Mouse (Mus musculus) limb, embryonic 15.5 days (tissue): Measurements from ENCODE around the gene Ldb3. TPM values are rescaled to one million over a fixed set of nuclear protein-coding genes. Genes with fewer than 3 reads are reported as not detected.

Experiments used
- ATAC-seq: fragments of 200-750 bp; cut with Nextera tagmentation; 2 replicates; pipeline ENCODE4 v1.8.0; 2017; ENCODE audit warnings: low read depth, moderate TSS enrichment; ENCODE audit not compliant: insufficient number of reproducible peaks, low FRiP score, low TSS enrichment
- H3K27ac ChIP-seq: fragments of 300-500 bp; sonication (generic); 2 replicates; pipeline ENCODE4 v1.5.1; 2015; ENCODE audit warnings: moderate library complexity, mild to moderate bottlenecking, inconsistent platforms
- H3K27me3 ChIP-seq: fragments of 300-500 bp; sonication (generic); 2 replicates; pipeline ENCODE4 v1.6.1; 2015; ENCODE audit warnings: inconsistent platforms
- H3K36me3 ChIP-seq: fragments of 300-500 bp; sonication (generic); 2 replicates; pipeline ENCODE4 v1.6.1; 2015; ENCODE audit warnings: inconsistent platforms
- H3K4me1 ChIP-seq: fragments of 300-500 bp; sonication (generic); 2 replicates; pipeline ENCODE4 v1.6.1; 2015; ENCODE audit warnings: inconsistent platforms
- H3K4me2 ChIP-seq: fragments of 300-500 bp; sonication (generic); 2 replicates; pipeline ENCODE4 v1.6.1; 2015; ENCODE audit warnings: mild to moderate bottlenecking, inconsistent platforms
- H3K4me3 ChIP-seq: fragments of 300-500 bp; sonication (generic); 2 replicates; pipeline ENCODE4 v1.5.1; 2015; ENCODE audit warnings: mild to moderate bottlenecking, inconsistent platforms
- H3K9ac ChIP-seq: fragments of 300-500 bp; sonication (generic); 2 replicates; pipeline ENCODE4 v1.6.1; 2015; ENCODE audit warnings: inconsistent platforms
- H3K9me3 ChIP-seq: fragments of 300-500 bp; sonication (generic); 2 replicates; pipeline ENCODE4 v1.6.1; 2016; ENCODE audit warnings: inconsistent platforms
- WGBS: fragments of 180-500 bp; shearing (Covaris S2); methylation state at CpG from one replicate; pipeline ENCODE4 v1.1.7; 2015; 5-methylcytosine and 5-hydroxymethylcytosine counted together
- polyA plus RNA-seq: library from polyadenylated mRNA; unstranded; fragments of >200 nt; fragmentation: Nextera tagmentation; extraction: Ambion mirVana; gene quantifications from 2 replicates; pipeline ENCODE4 v1.2.1, GENCODE M21; 2015

Ldb3 gene
- polyA plus RNA-seq, 1 experiment from 2014 or later = 28.2 TPM

DNA sequence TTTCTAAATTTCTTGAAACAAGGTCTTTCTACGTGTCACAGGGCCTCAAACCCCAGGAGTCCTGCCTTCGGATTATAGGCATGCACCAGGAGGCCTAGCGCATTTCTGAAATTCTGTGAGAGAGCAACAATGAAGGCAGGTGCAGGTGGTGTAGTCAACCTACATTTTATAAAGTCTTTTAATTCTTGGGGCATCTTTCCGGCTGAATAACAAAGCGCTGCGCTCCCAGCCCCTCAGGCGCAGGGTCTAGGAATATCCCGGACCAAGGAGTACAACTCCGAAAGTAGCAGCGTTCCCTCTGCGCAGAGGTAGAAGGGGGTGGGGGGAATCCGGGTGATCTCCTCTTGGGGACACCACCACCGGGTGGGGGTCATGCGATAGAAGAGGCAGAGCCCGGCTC, 26.1 kb upstream of the Ldb3 start:
- peaks cover 30% of the 10 kb centered on the region for H3K27me3 ChIP-seq
- H3K4me3 ChIP-seq = peak overlapping the region; percentile 14; the same call in 1 of the 2 replicates
- H3K27ac ChIP-seq = no peak overlapping the region
- H3K9ac ChIP-seq = no peak overlapping the region
- H3K9me3 ChIP-seq = no peaks in the 10 kb centered on the region
- peak overlapping the region; percentile 39 for H3K4me2 ChIP-seq
- ATAC-seq = no peak
- H3K36me3 ChIP-seq = no peaks in the 10 kb centered on the region
- peaks cover 9% of the 10 kb centered on the region; the same call in 1 of the 2 replicates for H3K4me1 ChIP-seq
- 12% methylated on average over 15 of the region's 15 CpGs for WGBS

- Histone ChIP-seq H3K36me3 (no peaks in the 10 kb centered on the region), H3K4me2 (no peak overlapping the region), H3K27ac (no peak overlapping the region), H3K4me1 (peaks cover 9% of the 10 kb centered on the region; the same call in 1 of the 2 replicates), H3K9me3 (no peaks in the 10 kb centered on the region), H3K4me3 (no peak overlapping the region), H3K9ac (no peak overlapping the region), H3K27me3 (peaks cover 30% of the 10 kb centered on the region)
- WGBS = 52% methylated on average over 6 of the region's 6 CpGs
- ATAC-seq = no peak
Observed at GRCm38 (mm10) chr14:34613523-34613922, 25.0 kb upstream of the Ldb3 start.

GRCm38 (mm10) chr14:34612222-34612621, 23.7 kb upstream of the Ldb3 start:
- Histone ChIP-seq H3K9me3 (no peaks in the 10 kb centered on the region), H3K36me3 (no peaks in the 10 kb centered on the region), H3K4me3 (no peak overlapping the region), H3K27ac (no peak overlapping the region), H3K4me1 (peaks cover 14% of the 10 kb centered on the region), H3K27me3 (peaks cover 30% of the 10 kb centered on the region), H3K4me2 (no peak overlapping the region), H3K9ac (no peak overlapping the region)
- no peak for ATAC-seq
- WGBS = 42% methylated on average over 4 of the region's 4 CpGs

DNA sequence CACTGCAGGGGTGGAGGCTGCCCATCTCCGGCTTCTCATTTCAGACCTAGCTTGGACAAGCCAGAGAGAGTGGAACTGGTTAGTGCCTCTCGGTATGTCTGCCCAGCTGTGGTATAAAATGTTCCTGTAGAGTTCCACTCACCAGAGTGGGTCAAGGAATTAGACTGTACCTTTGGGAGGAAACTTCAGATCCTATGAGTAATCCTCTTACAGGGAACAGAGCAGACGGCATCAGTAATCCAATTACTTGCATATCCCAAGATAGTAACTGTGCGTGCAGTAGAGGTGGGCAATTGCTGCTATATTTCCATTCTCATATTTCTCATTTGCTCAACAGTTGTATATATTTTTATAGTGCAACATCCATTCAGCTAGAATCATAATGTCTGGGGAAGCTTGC, 23.1 kb upstream of the Ldb3 start:
- no peak for ATAC-seq
- WGBS = 82% methylated on average over 4 of the region's 4 CpGs
- Histone ChIP-seq H3K27ac (no peak overlapping the region), H3K9me3 (no peaks in the 10 kb centered on the region), H3K36me3 (no peaks in the 10 kb centered on the region), H3K4me3 (no peak overlapping the region), H3K27me3 (peaks cover 30% of the 10 kb centered on the region), H3K4me1 (peaks cover 15% of the 10 kb centered on the region), H3K9ac (no peak overlapping the region), H3K4me2 (no peak overlapping the region)

DNA sequence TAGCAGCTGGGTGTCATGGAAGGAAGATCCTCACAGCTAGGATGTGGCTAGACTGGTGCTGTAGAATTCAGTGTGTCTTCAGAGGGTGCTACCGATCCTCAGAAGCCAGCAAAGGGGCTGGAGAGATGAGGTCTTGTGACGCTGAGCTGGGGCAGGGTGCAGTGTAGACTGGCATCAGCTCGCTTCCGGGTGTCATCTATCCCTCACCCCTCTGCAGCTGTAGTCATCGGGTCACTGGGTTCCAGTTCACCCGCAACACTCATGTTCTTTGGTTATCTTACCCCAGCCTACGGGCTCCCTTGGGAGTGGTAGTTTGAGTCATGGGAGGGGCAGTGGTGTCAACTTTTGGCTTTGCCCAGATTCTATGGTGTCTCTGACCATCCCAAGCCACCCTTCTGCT, 13.4 kb upstream of the Ldb3 start:
- H3K27ac ChIP-seq = no peak overlapping the region
- no peak overlapping the region for H3K4me3 ChIP-seq
- ATAC-seq = no peak
- H3K4me2 ChIP-seq = no peak overlapping the region
- H3K9ac ChIP-seq = no peak overlapping the region
- no peaks in the 10 kb centered on the region for H3K27me3 ChIP-seq
- H3K4me1 ChIP-seq = no peaks in the 10 kb centered on the region
- H3K36me3 ChIP-seq = no peaks in the 10 kb centered on the region
- 88% methylated on average over 7 of the region's 7 CpGs for WGBS
- no peaks in the 10 kb centered on the region for H3K9me3 ChIP-seq

GRCm38 (mm10) chr14:34599941-34600340, 11.5 kb upstream of the Ldb3 start, which contains the start of gene Opn4:
TSS of gene Opn4 (minus strand) at chr14:34600142.
- WGBS = 91% methylated on average over 8 of the region's 8 CpGs
- H3K36me3 ChIP-seq = no peaks in the 10 kb centered on the region
- no peak within 1 kb of the TSS for H3K4me2 ChIP-seq
- no peaks in the 10 kb centered on the region for H3K9me3 ChIP-seq
- H3K27me3 ChIP-seq = no peaks in the 10 kb centered on the region
- H3K27ac ChIP-seq = no peak within 1 kb of the TSS
- ATAC-seq = no peak
- H3K9ac ChIP-seq = no peak within 1 kb of the TSS
- no peaks in the 10 kb centered on the region for H3K4me1 ChIP-seq
- H3K4me3 ChIP-seq = no peak within 1 kb of the TSS

- no peak overlapping the region for H3K27ac ChIP-seq
- H3K4me1 ChIP-seq = no peaks in the 10 kb centered on the region
- H3K4me2 ChIP-seq = no peak overlapping the region
- no peak overlapping the region for H3K4me3 ChIP-seq
- no peak overlapping the region for H3K9ac ChIP-seq
- no peaks in the 10 kb centered on the region for H3K9me3 ChIP-seq
- no peaks in the 10 kb centered on the region for H3K27me3 ChIP-seq
- no peak for ATAC-seq
- 84% methylated on average over 17 of the region's 17 CpGs for WGBS
- no peaks in the 10 kb centered on the region for H3K36me3 ChIP-seq
Observed at GRCm38 (mm10) chr14:34595596-34596255, 7.2 kb upstream of the Ldb3 start.

- H3K4me3 ChIP-seq = no peak overlapping the region
- no peaks in the 10 kb centered on the region for H3K9me3 ChIP-seq
- H3K27me3 ChIP-seq = no peaks in the 10 kb centered on the region
- ATAC-seq = no peak
- H3K4me1 ChIP-seq = peaks cover 5% of the 10 kb centered on the region
- 0 out of 2 replicates have a peak overlapping the region, but pooled peaks have one; percentile 34 for H3K27ac ChIP-seq
- no peak overlapping the region for H3K4me2 ChIP-seq
- no peak overlapping the region for H3K9ac ChIP-seq
- H3K36me3 ChIP-seq = no peaks in the 10 kb centered on the region
- 57% methylated on average over 15 of the region's 15 CpGs for WGBS
Observed at GRCm38 (mm10) chr14:34591741-34592535, 3.5 kb upstream of the Ldb3 start.

DNA sequence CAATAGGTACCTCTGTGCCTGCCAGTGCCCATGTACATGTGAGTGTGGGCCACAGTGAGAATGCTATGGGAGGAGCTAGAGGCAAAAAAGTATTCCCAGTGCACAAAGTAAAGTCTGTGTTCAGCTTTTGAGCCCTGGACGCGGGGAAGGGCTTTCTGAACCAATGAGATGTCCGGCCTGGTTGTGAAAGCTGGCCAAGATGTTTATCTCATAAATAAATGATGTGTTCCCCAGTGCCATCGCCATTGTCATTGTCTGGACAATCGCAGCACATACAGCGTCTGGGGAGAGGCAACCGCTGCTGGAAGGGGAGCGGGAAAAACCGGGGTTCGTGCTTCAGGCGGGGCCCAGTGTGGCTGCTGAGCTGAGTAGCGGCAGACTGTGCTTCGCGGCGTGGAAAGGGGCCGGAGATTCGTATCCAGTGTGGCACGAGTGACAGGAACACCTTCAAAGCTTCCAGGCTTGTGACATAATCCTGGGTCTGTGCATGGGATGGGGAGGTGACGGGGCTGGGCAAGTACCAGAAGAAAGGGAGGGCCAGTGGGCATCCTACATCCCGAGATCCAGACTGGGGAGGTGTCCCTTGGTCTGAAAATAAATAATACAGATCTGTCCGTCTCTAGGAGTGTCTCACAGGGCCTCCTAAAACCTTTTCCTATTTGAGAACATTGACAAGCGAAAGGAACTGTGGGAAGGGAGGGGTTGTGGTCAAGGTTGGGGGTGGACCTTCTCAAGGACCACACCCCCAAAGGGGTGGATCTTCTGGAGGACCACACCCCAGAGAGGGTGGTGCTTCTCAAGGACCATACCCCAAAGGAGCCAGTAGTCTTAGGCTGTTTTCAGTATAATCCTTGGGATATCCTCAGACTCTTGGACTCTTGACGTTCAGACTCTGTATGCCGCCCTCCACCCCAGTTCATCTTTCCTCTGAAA, 2.5 kb upstream of the Ldb3 start:
- H3K27me3 ChIP-seq = no peaks in the 10 kb centered on the region
- H3K9me3 ChIP-seq = no peaks in the 10 kb centered on the region
- no peak overlapping the region for H3K9ac ChIP-seq
- H3K36me3 ChIP-seq = no peaks in the 10 kb centered on the region
- WGBS = 65% methylated on average over 24 of the region's 24 CpGs
- peaks cover 5% of the 10 kb centered on the region for H3K4me1 ChIP-seq
- no peak overlapping the region for H3K4me2 ChIP-seq
- no peak overlapping the region for H3K4me3 ChIP-seq
- no peak overlapping the region for H3K27ac ChIP-seq
- no peak for ATAC-seq

DNA sequence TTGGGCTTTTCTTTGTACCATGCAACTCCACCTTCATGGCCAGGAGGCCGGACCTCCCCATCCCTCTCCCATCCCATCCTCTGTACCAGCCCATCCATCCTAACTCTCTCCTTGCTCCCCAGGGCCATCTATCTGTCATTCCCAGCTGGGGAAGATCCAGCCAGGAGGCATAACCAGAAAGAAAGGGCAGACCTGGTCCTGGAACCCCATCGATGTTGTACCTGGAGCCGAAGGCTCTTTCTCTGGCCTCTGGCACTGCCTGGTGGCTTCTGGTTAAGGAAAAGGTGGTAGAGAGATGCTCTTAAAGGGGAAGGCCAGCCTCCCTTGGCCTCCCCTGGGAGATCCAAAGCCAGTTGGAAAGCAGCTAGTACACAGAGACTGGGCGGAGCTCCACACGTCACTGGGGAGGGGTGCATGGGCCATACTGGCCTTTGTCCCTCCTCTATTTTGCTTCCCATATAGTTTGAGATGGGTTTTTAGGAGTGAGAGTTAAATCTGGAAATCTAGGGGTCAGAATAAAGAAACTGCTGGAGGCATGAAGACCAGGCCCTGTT, 1.6 kb upstream of the Ldb3 start:
- 89% methylated on average over 5 of the region's 5 CpGs for WGBS
- no peak overlapping the region for H3K4me2 ChIP-seq
- no peaks in the 10 kb centered on the region for H3K36me3 ChIP-seq
- H3K27ac ChIP-seq = no peak overlapping the region
- H3K9ac ChIP-seq = no peak overlapping the region
- peaks cover 5% of the 10 kb centered on the region for H3K4me1 ChIP-seq
- H3K4me3 ChIP-seq = no peak overlapping the region
- no peaks in the 10 kb centered on the region for H3K9me3 ChIP-seq
- H3K27me3 ChIP-seq = no peaks in the 10 kb centered on the region
- no peak for ATAC-seq

DNA sequence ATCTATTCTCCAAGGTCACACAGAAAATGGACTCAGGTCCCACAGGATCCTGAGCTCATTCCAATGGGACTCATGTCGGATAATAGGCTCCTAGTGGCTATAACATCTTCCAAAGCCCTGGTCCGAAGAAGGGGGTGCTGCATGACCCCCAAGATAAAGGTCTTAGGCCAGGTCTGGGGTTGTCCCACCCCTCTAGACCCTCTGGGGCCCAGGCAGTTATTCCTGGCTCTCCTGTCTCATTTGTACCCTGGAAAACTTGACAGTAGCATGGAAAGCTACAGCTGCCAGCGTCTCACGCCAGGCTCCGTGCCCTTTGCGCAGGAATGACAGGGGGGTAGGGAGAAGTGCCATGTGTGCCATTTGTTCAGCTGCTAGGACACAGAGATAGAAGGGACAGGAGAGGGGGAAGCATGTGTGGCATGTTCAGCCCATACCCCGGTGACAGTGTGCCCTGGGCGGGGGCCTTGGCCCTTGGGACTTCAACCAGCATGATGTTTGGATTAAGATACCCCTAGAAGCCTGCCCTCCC, 767 bp upstream of the Ldb3 start:
- no peaks in the 10 kb centered on the region for H3K36me3 ChIP-seq
- WGBS = 89% methylated on average over 8 of the region's 8 CpGs
- H3K9me3 ChIP-seq = no peaks in the 10 kb centered on the region
- no peak overlapping the region for H3K4me2 ChIP-seq
- H3K9ac ChIP-seq = no peak overlapping the region
- no peak for ATAC-seq
- H3K27ac ChIP-seq = no peak overlapping the region
- H3K4me1 ChIP-seq = peaks cover 7% of the 10 kb centered on the region
- H3K4me3 ChIP-seq = no peak overlapping the region
- no peaks in the 10 kb centered on the region for H3K27me3 ChIP-seq
